Mouse (Mus musculus): ENCODE data around the gene Sox12. TPM values are rescaled to one million over a fixed set of nuclear protein-coding genes. Genes with fewer than 3 reads are reported as not detected.
"Not testable (repeated sequence)": the region's sequence is repeated elsewhere in the genome, so short reads cannot be mapped to it uniquely, and the experiment has no call there.

The Sox12 gene
- polyA plus RNA-seq, 1 experiment from 2014 or later = 13.1 TPM

- H3K36me3 ChIP-seq = no peaks in the 10 kb centered on the region
- no peak overlapping the region for H3K4me2 ChIP-seq
- H3K27me3 ChIP-seq = peaks cover 34% of the 10 kb centered on the region
- WGBS = 58% methylated on average over 4 of the region's 4 CpGs
- no peak overlapping the region for H3K9ac ChIP-seq
- no peaks in the 10 kb centered on the region for H3K9me3 ChIP-seq
- H3K27ac ChIP-seq = no peak overlapping the region
- no peak overlapping the region for H3K4me3 ChIP-seq
- peaks cover 17% of the 10 kb centered on the region for H3K4me1 ChIP-seq
- ATAC-seq (ENCODE audit: insufficient number of reproducible peaks, insufficient read depth, low FRiP score, low TSS enrichment, low read depth) = no peak
Measured at GRCm38 (mm10) chr2:152372661-152373060, 25.2 kb downstream of the Sox12 start.

- H3K9ac ChIP-seq = no peak overlapping the region
- H3K27ac ChIP-seq = no peak overlapping the region
- H3K27me3 ChIP-seq = peaks cover 28% of the 10 kb centered on the region
- no peaks in the 10 kb centered on the region for H3K36me3 ChIP-seq
- H3K4me3 ChIP-seq = no peak overlapping the region
- no peak overlapping the region for H3K4me2 ChIP-seq
- H3K4me1 ChIP-seq = peaks cover 17% of the 10 kb centered on the region
- 86% methylated on average over 7 of the region's 7 CpGs for WGBS
- H3K9me3 ChIP-seq = no peaks in the 10 kb centered on the region
- ATAC-seq (ENCODE audit: insufficient number of reproducible peaks, insufficient read depth, low FRiP score, low TSS enrichment, low read depth) = no peak
Measured at GRCm38 (mm10) chr2:152372104-152372503, 25.8 kb downstream of the Sox12 start.

- no peak overlapping the region for H3K9ac ChIP-seq
- H3K27ac ChIP-seq = no peak overlapping the region
- WGBS = 31% methylated on average over 14 of the region's 14 CpGs
- no peaks in the 10 kb centered on the region for H3K9me3 ChIP-seq
- no peak; the same call in 1 of the 2 replicates for ATAC-seq (ENCODE audit: insufficient number of reproducible peaks, insufficient read depth, low FRiP score, low TSS enrichment, low read depth)
- no peaks in the 10 kb centered on the region for H3K36me3 ChIP-seq
- peaks cover 4% of the 10 kb centered on the region; the same call in 1 of the 2 replicates for H3K4me1 ChIP-seq
- no peak overlapping the region for H3K4me3 ChIP-seq
- peak overlapping the region; percentile 37 for H3K4me2 ChIP-seq
- H3K27me3 ChIP-seq = 0 out of 2 replicates have a peak, but pooled peaks cover 8% of the 10 kb centered on the region
Measured at GRCm38 (mm10) chr2:152368532-152369140, 29.2 kb downstream of the Sox12 start.

- 75% methylated on average over 5 of the region's 5 CpGs for WGBS
- no peak for ATAC-seq (ENCODE audit: insufficient number of reproducible peaks, insufficient read depth, low FRiP score, low TSS enrichment, low read depth)
Measured at GRCm38 (mm10) chr2:152367917-152368316, 29.9 kb downstream of the Sox12 start.

GRCm38 (mm10) chr2:152363245-152364147, 34.4 kb downstream of the Sox12 start:
- H3K27me3 ChIP-seq = no peaks in the 10 kb centered on the region
- H3K36me3 ChIP-seq = no peaks in the 10 kb centered on the region
- H3K4me2 ChIP-seq = peak overlapping the region; percentile 52
- WGBS = 10% methylated on average over 17 of the region's 17 CpGs
- 0 out of 2 replicates have a peak overlapping the region, but pooled peaks have one; percentile 11 for H3K4me3 ChIP-seq
- H3K9ac ChIP-seq = 0 out of 2 replicates have a peak overlapping the region, but pooled peaks have one; percentile 6
- H3K9me3 ChIP-seq = no peaks in the 10 kb centered on the region
- H3K4me1 ChIP-seq = peaks cover 7% of the 10 kb centered on the region; the same call in 1 of the 2 replicates
- H3K27ac ChIP-seq = no peak overlapping the region; the same call in 1 of the 2 replicates
- 0 out of 2 replicates have a peak, but pooled peaks have one; percentile 52 for ATAC-seq (ENCODE audit: insufficient number of reproducible peaks, insufficient read depth, low FRiP score, low TSS enrichment, low read depth)

More at GRCm38 (mm10) chr2:152367917-152368316, 29.9 kb downstream of the Sox12 start:
- Histone ChIP-seq H3K27ac (no peak overlapping the region), H3K4me3 (no peak overlapping the region), H3K4me1 (peaks cover 7% of the 10 kb centered on the region; the same call in 1 of the 2 replicates), H3K36me3 (no peaks in the 10 kb centered on the region), H3K9ac (no peak overlapping the region), H3K27me3 (0 out of 2 replicates have a peak, but pooled peaks cover 8% of the 10 kb centered on the region), H3K4me2 (no peak overlapping the region), H3K9me3 (no peaks in the 10 kb centered on the region)

GRCm38 (mm10) chr2:152361193-152361592, 36.7 kb downstream of the Sox12 start:
- no peak overlapping the region for H3K9ac ChIP-seq
- H3K9me3 ChIP-seq = no peaks in the 10 kb centered on the region
- H3K4me1 ChIP-seq = peaks cover 7% of the 10 kb centered on the region; the same call in 1 of the 2 replicates
- 85% methylated on average over 8 of the region's 8 CpGs for WGBS
- no peaks in the 10 kb centered on the region for H3K36me3 ChIP-seq
- H3K4me2 ChIP-seq = no peak overlapping the region
- H3K4me3 ChIP-seq = no peak overlapping the region
- ATAC-seq (ENCODE audit: insufficient number of reproducible peaks, insufficient read depth, low FRiP score, low TSS enrichment, low read depth) = no peak
- H3K27me3 ChIP-seq = no peaks in the 10 kb centered on the region
- H3K27ac ChIP-seq = no peak overlapping the region

GRCm38 (mm10) chr2:152360271-152360775, 37.5 kb downstream of the Sox12 start:
- Histone ChIP-seq H3K4me1 (peaks cover 7% of the 10 kb centered on the region; the same call in 1 of the 2 replicates), H3K36me3 (no peaks in the 10 kb centered on the region), H3K4me2 (no peak overlapping the region), H3K9me3 (no peaks in the 10 kb centered on the region), H3K27me3 (no peaks in the 10 kb centered on the region), H3K27ac (no peak overlapping the region), H3K4me3 (no peak overlapping the region), H3K9ac (no peak overlapping the region)
- no peak; the same call in 1 of the 2 replicates for ATAC-seq (ENCODE audit: insufficient number of reproducible peaks, insufficient read depth, low FRiP score, low TSS enrichment, low read depth)
- WGBS = 59% methylated on average over 7 of the region's 7 CpGs

GRCm38 (mm10) chr2:152359616-152360015, 38.2 kb downstream of the Sox12 start:
- no peak for ATAC-seq (ENCODE audit: insufficient number of reproducible peaks, insufficient read depth, low FRiP score, low TSS enrichment, low read depth)
- Histone ChIP-seq H3K4me1 (peaks cover 7% of the 10 kb centered on the region; the same call in 1 of the 2 replicates), H3K9me3 (no peaks in the 10 kb centered on the region), H3K4me2 (no peak overlapping the region), H3K4me3 (no peak overlapping the region), H3K9ac (no peak overlapping the region), H3K27me3 (no peaks in the 10 kb centered on the region), H3K36me3 (no peaks in the 10 kb centered on the region), H3K27ac (no peak overlapping the region)
- WGBS = 71% methylated on average over 5 of the region's 5 CpGs

GRCm38 (mm10) chr2:152358977-152359376, 38.9 kb downstream of the Sox12 start:
- not testable (repeated sequence) for H3K4me3 ChIP-seq; H3K9me3 ChIP-seq; H3K27me3 ChIP-seq; H3K36me3 ChIP-seq; ATAC-seq (ENCODE audit: insufficient number of reproducible peaks, insufficient read depth, low FRiP score, low TSS enrichment, low read depth); H3K27ac ChIP-seq; H3K4me1 ChIP-seq; H3K9ac ChIP-seq; H3K4me2 ChIP-seq
- 76% methylated on average over 5 of the region's 5 CpGs for WGBS

- ATAC-seq (ENCODE audit: insufficient number of reproducible peaks, insufficient read depth, low FRiP score, low TSS enrichment, low read depth) = no peak
- Histone ChIP-seq H3K27ac (no peak overlapping the region), H3K9me3 (no peaks in the 10 kb centered on the region), H3K4me2 (no peak overlapping the region), H3K4me3 (no peak overlapping the region), H3K4me1 (no peaks in the 10 kb centered on the region), H3K27me3 (no peaks in the 10 kb centered on the region), H3K9ac (no peak overlapping the region), H3K36me3 (no peaks in the 10 kb centered on the region)
- 85% methylated on average over 3 of the region's 3 CpGs for WGBS
Measured at GRCm38 (mm10) chr2:152357254-152357653, 40.6 kb downstream of the Sox12 start.

GRCm38 (mm10) chr2:152349842-152350540, 47.9 kb downstream of the Sox12 start:
- no peaks in the 10 kb centered on the region; the same call in 1 of the 2 replicates for H3K4me1 ChIP-seq
- WGBS = 85% methylated on average over 8 of the region's 8 CpGs
- ATAC-seq (ENCODE audit: insufficient number of reproducible peaks, insufficient read depth, low FRiP score, low TSS enrichment, low read depth) = no peak
- H3K4me2 ChIP-seq = no peak overlapping the region
- no peak overlapping the region for H3K27ac ChIP-seq
- no peaks in the 10 kb centered on the region for H3K9me3 ChIP-seq
- no peak overlapping the region for H3K9ac ChIP-seq
- no peak overlapping the region for H3K4me3 ChIP-seq
- H3K36me3 ChIP-seq = no peaks in the 10 kb centered on the region
- peaks cover 8% of the 10 kb centered on the region for H3K27me3 ChIP-seq
